Mouse (Mus musculus) MEL (cell line): ENCODE data around the gene Slc6a16. TPM values are rescaled to one million over a fixed set of nuclear protein-coding genes. Genes with fewer than 3 reads are reported as not detected.

Source experiments
- DNase-seq: peaks from one replicate; pipeline ENCODE4 v3.0.0; 2011; ENCODE audit warnings: low read depth, low spot score
- H3K27ac ChIP-seq: 2 replicates; pipeline ENCODE4 v1.5.1; 2012; ENCODE audit warnings: low read depth, mild to moderate bottlenecking, control low read depth, low read length, moderate library complexity; ENCODE audit not compliant: control insufficient read depth
- H3K27me3 ChIP-seq, 2 experiments: fragments of 150-350 bp in 1 of 2; sonication (generic) in 1 of 2; 2 replicates each; pipeline ENCODE4 v1.6.1; 2012; ENCODE audit warnings: low read length in 2 of 2, mild to moderate bottlenecking in 2 of 2, improper control_type of control experiment in 1 of 2, moderate library complexity in 1 of 2; ENCODE audit not compliant: insufficient read depth in 2 of 2, control insufficient read depth in 1 of 2
- H3K36me3 ChIP-seq, 2 experiments: 2 replicates each; pipeline ENCODE4 v1.6.1; 2012 to 2014; ENCODE audit warnings: low read length in 2 of 2, improper control_type of control experiment in 1 of 2, inconsistent platforms in 1 of 2, mild to moderate bottlenecking in 1 of 2; ENCODE audit not compliant: insufficient read depth in 2 of 2, control insufficient read depth in 1 of 2
- H3K4me1 ChIP-seq, 2 experiments: fragments of 150-350 bp in 1 of 2; sonication (generic) in 1 of 2; 2 replicates each; pipeline ENCODE4 v1.6.1; 2012; ENCODE audit warnings: low read length in 2 of 2, improper control_type of control experiment in 1 of 2, mild to moderate bottlenecking in 1 of 2; ENCODE audit not compliant: insufficient read depth in 2 of 2, control insufficient read depth in 1 of 2
- H3K4me3 ChIP-seq, 2 experiments: fragments of 150-350 bp in 1 of 2; sonication (generic) in 1 of 2; 2 replicates each; pipeline ENCODE4 v1.5.1; 2012; ENCODE audit warnings: low read depth in 2 of 2, low read length in 2 of 2, mild to moderate bottlenecking in 2 of 2, moderate library complexity in 2 of 2, control low read depth in 1 of 2, improper control_type of control experiment in 1 of 2; ENCODE audit not compliant: control insufficient read depth in 1 of 2, insufficient read depth in 1 of 2
- H3K79me2 ChIP-seq: 2 replicates; pipeline ENCODE4 v1.6.1; 2012; ENCODE audit warnings: mild to moderate bottlenecking, low read length, moderate library complexity; ENCODE audit not compliant: control insufficient read depth, poor library complexity, insufficient read depth
- H3K9ac ChIP-seq: 2 replicates; pipeline ENCODE4 v1.6.1; 2012; ENCODE audit warnings: low read depth, mild to moderate bottlenecking, control low read depth, low read length, moderate library complexity; ENCODE audit not compliant: control insufficient read depth, poor library complexity, severe bottlenecking
- H3K9me3 ChIP-seq: fragments of 150-350 bp; sonication (generic); replicated peaks from 2 replicates; pipeline ENCODE4 v1.6.1; 2012; ENCODE audit warnings: mild to moderate bottlenecking, low read length, improper control_type of control experiment, moderate library complexity; ENCODE audit not compliant: insufficient read depth
- CHD2 ChIP-seq: IDR thresholded peaks from 2 replicates; pipeline ENCODE4 v1.6.1; 2011; ENCODE audit warnings: low read length, improper control_type of control experiment
- EP300 ChIP-seq, 2 experiments: IDR thresholded peaks; 2 replicates each; pipeline ENCODE4 v1.6.1; 2011; ENCODE audit warnings: improper control_type of control experiment in 2 of 2, low read length in 2 of 2, low read depth in 1 of 2, mild to moderate bottlenecking in 1 of 2
- GATA1 ChIP-seq: IDR thresholded peaks from 2 replicates; pipeline ENCODE4 v1.6.1; 2011; ENCODE audit warnings: low read depth, low read length, improper control_type of control experiment
- HCFC1 ChIP-seq: IDR thresholded peaks from 2 replicates; pipeline ENCODE4 v1.6.1; 2012; ENCODE audit warnings: low read depth, mild to moderate bottlenecking, inconsistent platforms, low read length, improper control_type of control experiment, moderate library complexity
- JUND ChIP-seq: IDR thresholded peaks from 2 replicates; pipeline ENCODE4 v1.6.1; 2011; ENCODE audit warnings: low read depth, mild to moderate bottlenecking, improper control_type of control experiment, low read length
- KAT2A ChIP-seq: conservative IDR thresholded peaks from 2 replicates; pipeline ENCODE4 v1.6.1; 2012; ENCODE audit warnings: low read depth, low read length, improper control_type of control experiment, inconsistent platforms
- MAFK ChIP-seq: IDR thresholded peaks from 2 replicates; pipeline ENCODE4 v1.6.1; 2011; ENCODE audit warnings: low read depth, mild to moderate bottlenecking, low read length, improper control_type of control experiment, borderline replicate concordance
- MAX ChIP-seq: IDR thresholded peaks from 2 replicates; pipeline ENCODE4 v1.6.1; 2011; ENCODE audit warnings: low read length, improper control_type of control experiment
- MEF2A ChIP-seq: IDR thresholded peaks from 2 replicates; pipeline ENCODE4 v1.6.1; 2014; ENCODE audit warnings: low read depth, mild to moderate bottlenecking, inconsistent platforms, low read length, improper control_type of control experiment; ENCODE audit not compliant: poor library complexity, insufficient replicate concordance, severe bottlenecking; ENCODE audit errors: extremely low read depth
- MXI1 ChIP-seq: IDR thresholded peaks from 2 replicates; pipeline ENCODE4 v1.6.1; 2011; ENCODE audit warnings: mild to moderate bottlenecking, low read depth, low read length, improper control_type of control experiment
- NELFE ChIP-seq: IDR thresholded peaks from 2 replicates; pipeline ENCODE4 v1.6.1; 2011; ENCODE audit warnings: low read depth, low read length, improper control_type of control experiment
- POLR2A ChIP-seq, 2 experiments: IDR thresholded peaks; 2 replicates each; pipeline ENCODE4 v1.6.1; 2011 to 2012; ENCODE audit warnings: low read length in 2 of 2, mild to moderate bottlenecking in 2 of 2, control low read depth in 1 of 2, improper control_type of control experiment in 1 of 2, low read depth in 1 of 2, moderate library complexity in 1 of 2; ENCODE audit not compliant: control insufficient read depth in 1 of 2, insufficient read depth in 1 of 2, poor library complexity in 1 of 2
- RCOR1 ChIP-seq: IDR thresholded peaks from 2 replicates; pipeline ENCODE4 v1.6.1; 2012; ENCODE audit warnings: low read depth, mild to moderate bottlenecking, inconsistent platforms, low read length, improper control_type of control experiment
- SIN3A ChIP-seq: IDR thresholded peaks from 2 replicates; pipeline ENCODE4 v1.6.1; 2012; ENCODE audit warnings: low read length, improper control_type of control experiment, inconsistent platforms
- SMC3 ChIP-seq: IDR thresholded peaks from 2 replicates; pipeline ENCODE4 v1.6.1; 2011; ENCODE audit warnings: low read depth, low read length, improper control_type of control experiment
- TAL1 ChIP-seq: IDR thresholded peaks from 2 replicates; pipeline ENCODE4 v1.6.1; 2012; ENCODE audit warnings: mild to moderate bottlenecking, inconsistent platforms, low read length, moderate library complexity, mixed read lengths
- TBP ChIP-seq: IDR thresholded peaks from 2 replicates; pipeline ENCODE4 v1.8.0; 2011; ENCODE audit warnings: low read depth, low read length, improper control_type of control experiment
- TCF12 ChIP-seq: IDR thresholded peaks from 2 replicates; pipeline ENCODE4 v1.6.1; 2014; ENCODE audit warnings: low read depth, mild to moderate bottlenecking, inconsistent platforms, low read length, improper control_type of control experiment, moderate library complexity
- ZC3H11A ChIP-seq: IDR thresholded peaks from 2 replicates; pipeline ENCODE4 v1.6.1; 2012; ENCODE audit warnings: low read depth, mild to moderate bottlenecking, inconsistent platforms, low read length, improper control_type of control experiment
- polyA plus RNA-seq, 2 experiments: library from polyadenylated mRNA; stranded (reverse) in 1 of 2; unstranded in 1 of 2; fragments of >175 nt in 1 of 2; fragments of >200 nt in 1 of 2; gene quantifications; 2 replicates each; pipeline versions ENCODE4 v1.2.1 to v1.2.4; 2012; ENCODE audit warnings: low replicate concordance in 2 of 2, low read depth in 1 of 2; ENCODE audit not compliant: insufficient read length in 2 of 2, insufficient read depth in 1 of 2, missing spikeins in 1 of 2
- total RNA-seq: library from RNA; depleted of rRNA; stranded (reverse); fragments of 300-350 nt; gene quantifications from 2 replicates; pipeline ENCODE4 v1.2.3, GENCODE M21; 2012

Slc6a16 gene
- total and polyA plus RNA-seq, 3 experiments: not detected

DNA sequence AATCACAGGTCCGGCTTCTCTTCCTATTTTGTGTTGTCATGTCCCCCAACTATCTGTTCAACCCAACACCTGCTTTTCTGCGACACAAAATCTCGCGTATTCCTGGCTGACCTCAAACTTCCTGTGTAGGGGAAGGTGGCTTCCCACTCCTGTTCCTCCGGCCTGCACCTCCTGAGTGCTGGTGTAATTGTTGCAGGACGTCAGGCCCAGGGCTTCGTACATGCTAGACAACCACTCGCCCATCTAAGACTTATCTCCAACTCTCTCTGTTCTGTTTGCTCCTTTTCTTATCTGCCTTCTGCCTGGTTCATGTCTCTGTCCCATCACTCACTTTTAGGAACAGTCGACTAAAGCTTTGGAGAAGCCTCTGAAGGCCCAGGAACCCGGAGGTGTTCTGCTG lies 29.8 kb upstream of the Slc6a16 start:
- H3K27ac ChIP-seq: peak overlapping the region; percentile 30
- H3K36me3 ChIP-seq: peaks cover 0 to 14% of the 10 kb centered on the region in 2 experiments; a peak in 2 of 4 replicates
- H3K4me3 ChIP-seq: peak overlapping the region; percentile 69 to 92
- no peaks in the 10 kb centered on the region for H3K9me3 ChIP-seq
- peak; percentile 58 for DNase-seq
- H3K27me3 ChIP-seq: no peaks in the 10 kb centered on the region
- no peak for TF ChIP-seq MEF2A
- TF ChIP-seq MAFK: no peak
- no peak for TF ChIP-seq SMC3
- peak; percentile 54; the same call in 1 of the 2 replicates for TF ChIP-seq GATA1
- TF ChIP-seq EP300 (IDR thresholded peaks at IDR 0.05; ENCODE audit: low read depth in 1 of 2, low read length in 2 of 2): peak; percentile 32 to 43
- no peak for TF ChIP-seq KAT2A
- 0 out of 2 replicates have a peak, but pooled peaks have one; percentile 12 for TF ChIP-seq TBP
- TF ChIP-seq TCF12: 0 out of 2 replicates have a peak, but pooled peaks have one; percentile 29
- peak; percentile 42; the same call in 1 of the 2 replicates for TF ChIP-seq SIN3A
- TF ChIP-seq CHD2: peak; percentile 64
- 0 out of 2 replicates have a peak, but pooled peaks have one; percentile 51 for TF ChIP-seq RCOR1
- no peak; the same call in 1 of the 2 replicates for TF ChIP-seq MXI1
- peak; percentile 57 for TF ChIP-seq HCFC1
- TF ChIP-seq ZC3H11A: no peak
- peak; percentile 22; the same call in 1 of the 2 replicates for TF ChIP-seq NELFE
- 0 out of 4 replicates have a peak, but pooled peaks of 1 of the 2 experiments have one; percentile 21 for TF ChIP-seq POLR2A (IDR thresholded peaks at IDR 0.05; ENCODE audit: control insufficient read depth in 1 of 2, insufficient read depth in 1 of 2, low read depth in 1 of 2, low read length in 2 of 2, poor library complexity in 1 of 2)
- no peaks in the 10 kb centered on the region for H3K79me2 ChIP-seq
- peak overlapping the region; percentile 59 for H3K9ac ChIP-seq
- H3K4me1 ChIP-seq: peaks cover 10 to 31% of the 10 kb centered on the region in 2 experiments

DNA sequence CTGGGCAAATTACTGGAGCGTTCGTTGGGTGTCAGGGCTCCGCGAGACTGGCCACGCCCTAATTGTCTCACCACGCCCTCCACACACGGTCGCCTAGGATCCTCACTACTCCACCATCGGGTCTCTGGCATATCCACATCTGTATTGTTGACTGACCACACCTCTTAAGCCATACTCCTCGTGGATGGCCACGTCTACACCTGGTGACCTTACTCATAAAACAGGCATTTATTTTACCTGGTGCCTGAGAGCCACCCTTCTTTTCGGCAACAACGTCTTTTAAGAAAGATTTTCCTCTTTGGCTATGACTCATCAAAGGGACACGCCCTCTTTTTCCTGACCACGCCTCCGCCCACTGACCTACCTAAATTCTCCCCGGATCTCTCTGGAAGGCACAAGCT lies 29.0 kb upstream of the Slc6a16 start, which contains the start of gene Dkkl1:
Gene Dkkl1, minus strand, starts transcription at position 297 of the 401 bp plus-strand sequence.
- H3K9ac ChIP-seq: peak within 1 kb of the TSS; percentile 59

More for the DNA sequence above, 29.0 kb upstream of the Slc6a16 start, which contains the start of gene Dkkl1:
- peak; percentile 35 for TF ChIP-seq SIN3A
- TF ChIP-seq TAL1: no peak
- peak; percentile 31; the same call in 1 of the 2 replicates for TF ChIP-seq MAX
- TF ChIP-seq JUND: peak; percentile 74; the same call in 1 of the 2 replicates
- TF ChIP-seq TCF12: no peak
- 0 out of 2 replicates have a peak, but pooled peaks have one; percentile 23 for TF ChIP-seq MXI1
- Histone ChIP-seq H3K4me3 (peak within 1 kb of the TSS; percentile 69 to 92), H3K36me3 (peaks cover 0 to 14% of the 10 kb centered on the region in 2 experiments; a peak in 2 of 4 replicates), H3K27me3 (no peaks in the 10 kb centered on the region), H3K4me1 (peaks cover 10 to 31% of the 10 kb centered on the region in 2 experiments), H3K27ac (peak within 1 kb of the TSS; percentile 30), H3K79me2 (no peaks in the 10 kb centered on the region), H3K9me3 (no peaks in the 10 kb centered on the region)
- DNase-seq: peak; percentile 85
